Mouse (Mus musculus) lung, postnatal 0 days (tissue): ENCODE measurements at regions not wholly inside any gene's neighbourhood (a gene's known extent, or its start where the extent isn't known, plus 50 kb on each side); places are given as distances from the start of the nearest gene placed in this dataset.

Source experiments
- CTCF ChIP-seq: IDR thresholded peaks from 2 replicates; pipeline ENCODE4 v1.5.1; 2016; ENCODE audit warnings: antibody characterized with exemption, mild to moderate bottlenecking
- EP300 ChIP-seq: IDR thresholded peaks from 2 replicates; pipeline ENCODE4 v1.6.1; 2016; ENCODE audit warnings: antibody characterized with exemption, mild to moderate bottlenecking, control low read depth

DNA sequence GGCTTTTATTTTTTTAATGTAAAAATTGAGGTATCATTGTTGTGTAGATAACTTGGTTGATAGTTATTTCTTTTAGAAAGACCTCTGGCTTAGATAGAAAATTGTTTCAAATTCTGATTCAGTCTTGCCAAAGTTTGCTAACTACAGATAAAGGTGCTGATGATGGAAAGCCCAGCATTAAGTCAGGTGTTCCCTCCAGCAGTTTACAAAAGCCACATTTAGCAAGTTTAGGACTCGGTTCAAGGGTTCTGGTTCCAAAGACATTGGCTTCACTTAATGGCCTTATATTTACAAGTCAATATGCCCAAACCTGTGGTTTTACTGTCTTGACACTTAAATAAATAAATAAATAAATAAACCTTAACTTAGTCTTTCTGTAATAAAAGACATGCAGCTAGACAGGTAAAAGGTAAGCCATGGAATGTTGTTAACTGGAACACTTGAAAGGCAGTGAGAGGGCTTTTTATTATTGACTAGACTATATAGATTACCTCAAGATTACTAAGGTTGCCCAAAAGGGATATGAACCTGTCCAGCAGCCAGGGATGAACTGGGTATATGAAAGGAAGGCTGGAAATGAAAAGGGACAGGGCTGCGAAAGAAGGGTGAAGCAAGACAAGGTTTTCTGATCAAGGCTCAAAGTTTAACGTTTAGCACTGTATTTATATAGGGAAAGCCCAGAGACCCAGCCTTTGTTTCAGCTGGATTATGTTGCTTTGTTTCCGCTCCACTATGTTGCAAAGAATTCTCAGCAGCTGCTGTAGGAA lies 1472.9 kb upstream of the Slc10a2 start:
- TF ChIP-seq EP300 (no peak), CTCF (no peak)
